Mouse (Mus musculus): ENCODE results near the gene Gm21818.
"Not testable (repeated sequence)": the region's sequence is repeated elsewhere in the genome, so short reads cannot be mapped to it uniquely, and the experiment has no call there.

Gene Gm21818

DNA sequence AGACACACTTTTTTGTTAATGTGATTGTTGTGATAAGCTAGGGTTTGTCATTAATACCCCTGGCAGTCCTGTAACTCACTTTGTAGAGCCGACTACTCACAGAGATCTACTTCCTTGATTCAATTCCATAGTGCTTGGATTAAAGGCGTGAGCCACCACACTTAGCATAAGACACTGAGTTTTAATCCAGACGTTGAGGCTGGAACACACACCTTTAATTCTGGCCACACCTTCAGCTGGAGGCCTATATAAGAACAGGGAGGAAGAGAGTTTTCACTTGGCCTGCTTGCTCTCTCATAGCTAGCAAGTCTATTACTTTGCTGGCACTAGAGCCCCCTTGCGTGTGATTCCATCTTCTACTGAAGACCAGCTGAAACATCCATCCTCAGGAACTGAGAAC, at the start of gene Gm21818:
Gm21818 (plus strand) TSS at position 301 of the 400 bp plus-strand sequence.
- DNase-seq: not testable (repeated sequence)

DNA sequence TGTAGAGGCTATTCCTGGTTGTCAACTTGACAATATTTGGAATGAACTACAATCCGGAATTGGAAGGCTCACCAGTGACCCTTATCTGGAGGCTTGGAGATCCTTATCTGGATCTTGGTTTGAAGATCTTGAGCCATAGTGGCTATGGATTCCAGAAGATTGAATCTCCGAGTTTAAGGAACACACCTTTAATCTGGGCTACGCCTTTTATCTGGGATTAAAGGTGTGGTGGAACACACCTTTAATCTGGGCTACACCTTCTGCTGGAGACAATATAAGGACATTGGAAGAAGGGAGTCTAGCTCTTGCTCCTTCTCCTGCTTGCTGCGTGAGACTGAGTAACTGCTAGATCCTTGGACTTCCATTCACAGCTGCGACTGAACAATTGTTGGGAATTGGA, 32.3 kb upstream of the Gm21818 start, which contains the start of gene Gm20767:
Gm20767 (plus strand) TSS at position 301 of the 400 bp plus-strand sequence.
- DNase-seq: not testable (repeated sequence)

DNA sequence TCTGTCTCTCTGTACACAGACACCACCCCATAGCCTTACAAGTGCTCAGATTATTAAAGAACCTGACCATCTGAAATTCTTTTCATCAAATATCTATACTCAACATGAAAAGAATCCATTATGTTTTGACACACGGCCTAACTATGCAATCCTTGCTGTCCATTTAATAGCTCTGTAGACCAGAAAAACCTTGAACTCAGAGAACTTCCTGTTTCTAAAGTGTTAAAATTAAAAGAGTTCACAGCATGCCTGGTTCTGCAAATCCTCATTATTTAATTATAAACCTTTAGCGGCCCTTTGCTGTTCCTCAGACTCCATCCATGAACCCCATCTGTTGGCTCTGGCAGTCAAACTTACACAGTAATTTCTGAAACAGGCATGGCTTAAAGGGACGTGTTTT, 29.9 kb upstream of the Gm21818 start:
- not testable (repeated sequence) for DNase-seq

DNA sequence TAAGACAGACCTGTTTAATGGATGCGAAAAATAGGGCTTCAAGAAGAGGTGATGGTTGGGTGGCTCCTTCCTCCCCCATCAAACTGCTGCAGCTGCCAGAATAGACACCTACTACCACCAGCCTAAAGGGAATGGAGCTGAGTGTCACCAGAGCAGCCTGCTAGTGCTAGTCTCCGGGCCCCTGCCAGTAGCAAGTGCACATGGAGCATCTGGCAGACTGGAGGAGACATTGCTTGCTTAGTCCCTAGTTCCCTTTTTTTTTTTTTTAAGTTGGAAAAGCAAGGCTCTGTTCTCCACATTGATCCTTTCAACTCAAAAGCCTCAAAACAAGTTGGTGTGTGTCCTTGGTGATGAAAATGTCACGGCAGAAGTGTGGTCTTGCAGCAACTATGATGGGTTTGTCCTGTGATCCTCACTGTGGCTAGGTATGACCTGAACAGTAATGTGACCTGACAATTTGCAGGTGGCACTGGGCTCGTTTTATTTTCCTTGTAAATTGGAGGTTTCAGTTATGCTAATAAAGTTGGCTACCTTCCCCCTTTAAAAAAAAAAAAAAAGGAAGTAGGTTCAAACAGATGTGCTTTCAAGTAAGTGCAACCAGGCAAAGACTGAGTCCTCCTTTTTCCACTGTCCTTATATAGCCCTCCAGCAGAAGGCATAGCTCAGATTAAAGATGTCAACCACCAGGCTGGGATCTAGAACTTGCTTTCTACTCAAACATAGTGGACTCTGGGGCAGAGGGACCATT, 22.4 kb upstream of the Gm21818 start:
- not testable (repeated sequence) for DNase-seq

DNA sequence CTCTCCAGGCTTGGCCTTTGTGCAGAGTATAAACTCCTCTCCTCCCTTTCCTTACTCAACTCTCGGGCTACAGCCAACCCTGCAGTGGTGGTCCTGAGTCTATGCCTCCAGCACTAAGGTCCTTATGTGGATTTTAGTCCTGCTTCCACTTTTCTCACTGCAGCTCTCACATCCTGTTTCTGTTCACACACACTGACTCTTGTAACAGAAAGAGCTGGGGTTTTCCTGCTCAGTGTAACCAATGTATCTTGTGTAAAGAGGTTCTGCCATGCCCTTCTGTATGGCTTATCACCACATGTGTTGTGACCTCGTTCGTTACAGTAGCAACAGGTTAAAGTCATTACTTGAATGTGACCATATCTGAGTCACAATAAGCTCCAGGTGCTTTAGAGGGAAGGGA, 21.6 kb upstream of the Gm21818 start:
- DNase-seq: not testable (repeated sequence)

DNA sequence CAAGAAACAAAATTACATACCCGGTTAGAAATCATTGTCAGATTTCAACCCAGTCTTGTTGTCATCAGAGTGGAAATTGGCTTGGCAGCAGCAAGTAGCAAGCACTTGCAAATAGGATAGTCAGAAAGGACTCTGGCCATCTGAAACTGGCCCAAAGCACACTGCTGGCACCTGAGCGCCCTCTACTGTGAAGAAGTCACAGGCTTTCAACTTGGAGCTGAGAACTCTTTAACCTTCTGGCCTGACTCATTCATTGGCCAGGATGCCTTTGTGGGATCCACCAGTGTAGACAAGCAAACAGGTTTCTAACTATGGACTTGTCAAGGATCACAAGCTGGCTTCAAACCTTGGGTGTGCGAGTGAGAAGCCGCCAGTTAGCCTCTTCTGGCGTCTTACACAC, 3.9 kb upstream of the Gm21818 start:
- not testable (repeated sequence) for DNase-seq

DNA sequence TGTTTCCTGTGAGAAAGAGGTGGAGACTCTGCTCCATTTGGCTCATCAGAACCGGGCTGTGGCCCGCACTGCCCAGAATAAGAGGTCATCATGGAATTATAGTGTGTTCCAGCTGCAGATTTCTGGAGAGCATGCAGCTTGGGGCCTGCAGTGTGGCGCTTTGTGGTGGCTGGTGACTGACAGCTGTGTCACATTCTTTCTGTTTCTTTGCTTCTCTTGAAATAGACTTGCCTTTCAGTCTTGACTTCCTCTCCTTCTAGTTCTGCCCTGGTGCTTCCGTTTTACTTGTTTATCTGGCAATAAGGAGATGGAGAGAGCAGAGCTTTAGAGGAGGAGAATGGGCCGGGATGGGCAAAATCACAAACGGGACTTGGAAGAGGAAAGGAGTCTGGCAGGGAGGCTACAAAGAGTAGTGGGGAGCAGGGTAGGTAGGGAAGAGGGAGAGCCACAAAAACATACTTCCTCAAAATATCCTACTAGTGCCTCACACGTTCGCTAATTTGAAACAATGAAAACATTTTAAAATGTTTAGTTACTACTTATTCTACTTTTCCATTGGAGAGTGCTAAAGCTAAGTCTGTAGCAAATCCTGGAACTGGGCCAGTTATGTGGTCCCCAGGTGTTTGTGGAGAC, 24.1 kb downstream of the Gm21818 start:
- DNase-seq: not testable (repeated sequence)

DNA sequence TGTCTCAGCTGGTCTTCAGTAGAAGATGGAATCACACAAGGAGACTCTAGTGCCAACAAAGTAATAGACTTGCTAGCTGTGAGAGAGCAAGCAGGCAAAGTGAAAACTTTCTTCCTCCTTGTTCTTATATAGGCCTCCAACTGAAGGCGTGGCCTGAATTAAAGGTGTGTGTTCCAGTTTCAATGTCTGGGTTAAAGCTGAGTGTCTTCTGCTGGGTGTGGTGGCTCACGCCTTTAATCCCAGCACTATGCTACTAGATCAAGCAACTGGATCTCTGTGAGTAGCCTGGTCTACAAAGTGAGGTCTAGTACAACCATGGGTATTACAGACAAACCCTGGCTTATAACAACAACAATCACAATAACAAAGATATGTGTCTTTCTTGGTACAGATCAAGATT, 43.6 kb downstream of the Gm21818 start, which contains the start of gene Gm21762:
Gm21762 (minus strand) TSS at position 101 of the 400 bp plus-strand sequence.
- DNase-seq: not testable (repeated sequence)

DNA sequence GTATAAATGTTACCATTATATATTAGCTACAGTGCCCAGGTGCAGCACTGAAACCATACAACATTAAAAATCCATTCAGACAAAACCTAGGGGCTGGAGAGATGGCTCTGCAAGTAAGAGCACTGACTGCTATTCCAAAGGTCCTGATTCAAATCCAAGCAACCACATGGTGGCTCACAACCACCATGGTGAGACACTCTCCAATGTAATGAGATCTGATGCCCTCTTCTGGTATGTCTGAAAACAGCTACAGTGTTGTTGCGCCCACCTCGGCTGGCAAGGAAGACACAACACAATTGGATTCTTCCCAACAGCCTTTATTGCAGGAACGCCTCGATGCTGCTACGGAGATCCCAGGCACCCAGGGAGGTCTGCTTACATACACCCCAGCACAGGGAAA, 48.7 kb downstream of the Gm21818 start:
- not testable (repeated sequence) for DNase-seq

DNA sequence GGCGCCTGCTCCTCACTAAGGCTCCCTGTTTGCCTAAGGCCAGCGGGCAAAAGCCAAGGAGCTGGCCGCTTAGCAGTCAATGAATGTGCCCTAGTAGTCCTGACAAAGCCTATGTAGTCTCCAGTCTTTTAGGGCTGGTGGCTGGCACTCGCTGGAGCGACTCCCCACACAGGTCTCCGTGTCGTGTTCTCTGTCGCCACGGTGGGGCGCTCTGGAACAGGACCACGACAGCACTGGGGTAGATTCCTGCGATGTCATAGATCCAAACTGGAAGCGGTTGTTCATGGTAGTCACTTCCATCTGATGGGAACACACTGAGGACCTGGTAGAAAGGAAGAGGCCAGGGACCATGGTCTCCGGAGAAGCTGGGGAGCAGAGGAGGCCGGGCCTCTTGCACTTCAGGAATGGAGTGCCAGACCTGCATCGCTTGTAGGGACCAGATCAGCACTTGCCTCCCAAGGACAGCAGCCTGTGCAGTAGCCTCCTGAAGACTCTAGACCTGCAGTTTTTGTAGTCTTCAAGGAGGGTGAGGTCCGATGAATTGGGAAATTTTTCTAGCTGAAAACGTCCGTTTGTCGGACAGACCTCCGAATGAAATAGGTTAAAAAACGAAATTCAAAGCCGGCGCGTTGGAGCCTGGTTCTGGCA, 50.9 kb downstream of the Gm21818 start:
- DNase-seq: not testable (repeated sequence)

All from lung, postnatal 4 days (tissue).